Mouse (Mus musculus) CD4-positive, CD25-positive, alpha-beta regulatory T cell, adult 2 months (primary cell): Measurements from ENCODE around the gene Emg1.
"Not testable (repeated sequence)": the region's sequence is repeated elsewhere in the genome, so short reads cannot be mapped to it uniquely, and the experiment has no call there.

Source experiments
- DNase-seq: peaks from one replicate; pipeline ENCODE4 v3.0.0-alpha.2; 2012; ENCODE audit warnings: low read depth, low spot score

Gene Emg1

DNA sequence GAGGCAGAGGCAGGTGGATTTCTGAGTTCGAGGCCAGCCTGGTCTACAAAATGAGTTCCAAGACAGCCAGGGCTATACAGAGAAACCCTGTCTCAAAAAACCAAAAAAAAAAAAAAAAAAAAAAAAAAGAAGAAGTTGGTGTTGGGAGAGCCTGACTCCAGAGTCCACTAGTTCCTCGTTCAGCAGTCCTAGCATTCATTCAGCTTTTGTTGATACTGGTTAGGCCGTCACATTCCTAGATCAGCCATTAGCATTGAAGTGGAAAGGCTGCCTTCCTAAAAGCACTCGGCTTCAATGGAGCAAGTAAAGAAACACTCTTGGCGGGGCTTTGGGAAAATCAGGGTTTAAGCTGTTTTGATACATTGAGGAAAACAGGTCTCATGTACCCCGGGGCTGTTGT, 29.7 kb downstream of the Emg1 start:
- not testable (repeated sequence) for DNase-seq

DNA sequence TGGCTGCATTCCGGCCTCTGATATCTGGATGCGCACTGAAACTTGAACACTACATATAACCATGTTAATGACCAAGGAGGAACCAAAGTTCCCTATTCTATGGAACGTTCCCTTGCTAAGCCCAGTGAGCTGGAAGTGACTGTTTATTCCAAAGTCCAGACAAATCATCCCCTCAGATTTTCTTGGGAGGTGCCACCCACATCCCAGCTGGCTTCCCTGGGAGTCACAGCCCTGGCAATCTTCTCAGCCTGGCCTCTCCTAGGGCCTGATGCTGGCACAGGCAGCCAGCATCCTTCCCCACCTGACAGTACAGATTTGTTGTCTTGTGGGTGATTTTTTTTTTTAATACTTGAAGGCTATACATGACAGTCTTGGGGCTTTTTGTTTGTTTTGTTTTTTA, 32.5 kb downstream of the Emg1 start:
- no peak for DNase-seq

DNA sequence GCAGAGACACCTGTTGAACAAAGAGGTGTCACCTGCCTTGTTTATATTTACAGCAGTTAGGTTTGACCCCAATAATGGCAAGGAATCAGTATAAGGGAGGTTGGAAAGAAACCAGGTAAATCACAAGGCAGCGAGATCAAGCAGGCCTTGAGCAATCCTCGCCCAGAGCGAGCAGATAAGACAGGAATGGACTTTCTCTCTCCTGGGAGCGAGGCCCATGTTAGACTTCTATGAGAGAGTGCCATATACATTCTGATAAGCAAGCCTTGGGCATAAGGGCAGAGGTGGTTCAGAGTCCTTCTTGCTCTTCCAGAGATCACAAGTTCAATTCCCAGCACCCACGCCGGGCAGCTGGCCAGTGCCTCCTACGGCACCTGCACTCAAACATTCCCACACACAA, 33.2 kb downstream of the Emg1 start:
- no peak for DNase-seq

DNA sequence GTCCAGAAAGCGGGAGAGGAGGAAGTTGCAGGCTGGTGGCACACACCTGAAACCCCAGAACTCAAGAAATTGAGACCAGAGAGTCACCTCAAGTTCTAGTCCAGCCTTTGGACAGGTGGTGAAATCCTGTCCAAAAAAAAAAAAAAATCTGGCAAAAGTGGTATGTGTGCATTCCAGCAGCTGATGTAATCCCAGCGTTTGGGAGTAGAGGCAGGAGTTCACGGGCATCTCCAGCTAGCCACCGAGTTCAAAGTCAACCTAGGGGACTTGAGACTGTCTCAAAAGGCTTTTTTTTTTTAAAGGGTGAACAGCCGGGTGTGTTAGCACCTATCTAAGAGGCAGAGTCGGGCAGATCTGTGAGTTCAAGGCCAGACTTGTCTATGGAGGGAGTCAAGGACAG, 35.8 kb downstream of the Emg1 start:
- DNase-seq = no peak

DNA sequence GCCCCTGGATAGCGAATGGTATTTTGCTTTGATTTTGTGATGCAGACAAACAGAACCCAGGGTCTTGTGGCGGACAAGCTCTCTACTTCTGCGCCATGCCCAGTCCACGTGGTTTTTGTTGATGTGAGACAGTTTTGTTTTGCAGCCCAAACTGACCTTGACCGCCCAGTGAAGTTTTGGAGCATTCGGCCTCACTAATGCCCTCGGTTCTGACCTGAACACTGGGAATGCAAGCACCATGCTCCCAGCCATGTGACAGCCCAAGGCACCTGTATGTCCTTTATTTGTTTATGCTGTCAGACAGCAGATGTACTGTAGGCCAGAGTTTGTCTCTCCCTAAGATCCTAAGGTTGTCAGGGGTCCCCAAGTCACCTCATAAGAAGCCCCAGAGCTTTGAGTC, 37.4 kb downstream of the Emg1 start:
- DNase-seq = no peak

DNA sequence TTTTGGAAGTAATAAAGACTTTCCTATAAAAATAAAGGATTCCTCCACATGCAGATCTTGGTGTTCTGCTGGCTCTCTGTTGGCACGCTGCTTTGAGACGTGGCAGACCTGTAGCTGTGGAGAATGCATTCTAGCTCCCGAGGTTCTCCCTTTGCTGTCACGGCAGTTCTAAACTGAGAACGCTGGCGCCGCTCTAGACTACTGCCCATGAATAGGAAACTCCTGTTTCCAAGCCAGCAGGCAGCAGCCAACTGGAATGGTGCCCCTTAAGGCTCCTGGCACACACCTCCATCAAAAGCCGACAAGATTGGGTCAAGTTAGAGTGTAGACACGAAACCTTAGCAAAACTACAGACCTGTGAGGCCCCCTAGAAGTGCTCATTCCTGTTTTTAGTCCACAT, 38.4 kb downstream of the Emg1 start:
- DNase-seq = no peak

- DNase-seq = no peak
These were observed 39.9 kb downstream of the Emg1 start for GRCm38 (mm10) chr6:124672100-124672499.

DNA sequence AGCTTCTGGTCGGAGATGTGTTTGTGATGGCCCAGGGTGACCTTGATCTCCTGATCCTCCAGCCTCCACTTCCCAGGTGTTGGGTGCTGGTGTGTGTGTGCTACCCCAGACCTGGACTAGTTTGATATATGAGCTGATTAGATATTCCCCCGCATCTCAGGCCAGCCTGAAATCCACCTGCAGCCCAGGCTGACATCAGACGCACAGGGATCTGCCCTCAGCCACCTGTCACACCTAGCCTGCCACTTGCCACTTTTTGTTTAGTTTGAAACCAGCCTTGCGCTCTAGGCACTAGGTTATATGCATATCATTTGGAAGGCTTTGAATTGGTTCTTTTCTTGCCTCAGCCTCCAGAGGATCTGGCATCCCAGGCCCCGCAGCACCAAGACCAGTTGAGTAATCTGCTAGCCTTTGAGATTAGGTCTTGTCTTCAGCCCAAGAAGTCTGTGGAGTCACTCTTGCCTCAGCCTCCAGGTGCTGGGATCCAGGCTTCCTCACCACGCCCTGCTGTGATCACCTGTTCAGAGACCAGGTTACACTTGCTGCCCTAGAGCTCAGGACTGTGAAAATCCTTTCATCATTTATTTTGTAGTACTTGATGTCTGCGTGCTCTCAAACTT, 41.6 kb downstream of the Emg1 start:
- no peak for DNase-seq

DNA sequence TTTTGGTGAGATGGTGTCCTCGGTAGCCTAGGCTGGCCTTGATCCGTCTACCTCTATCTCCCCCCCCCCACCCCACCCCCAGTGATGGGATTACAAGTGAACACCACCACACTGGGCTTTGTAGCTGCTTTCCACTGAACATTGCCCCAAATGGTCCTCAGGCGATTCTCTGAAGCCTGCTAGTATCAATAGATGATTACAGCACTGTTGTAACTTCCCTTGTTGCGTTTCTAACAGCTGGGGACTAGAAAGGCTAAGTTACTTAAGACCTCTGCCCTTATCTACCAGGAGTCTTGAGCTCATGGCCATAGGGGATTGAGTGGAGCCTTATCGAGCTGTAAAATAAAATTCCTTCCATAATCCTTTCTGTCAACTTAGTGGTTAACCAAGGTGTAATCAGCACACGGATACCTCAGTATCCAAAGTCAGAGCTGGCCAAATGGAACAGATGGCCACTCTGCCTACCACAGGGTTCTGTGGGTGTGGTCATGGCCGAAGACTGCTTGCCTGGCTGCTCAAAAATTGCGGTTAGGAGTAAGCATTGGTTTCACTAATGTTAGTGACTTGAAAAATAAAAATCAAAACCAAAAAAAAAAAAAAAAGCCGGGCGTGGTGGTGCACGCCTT, 42.6 kb downstream of the Emg1 start:
- no peak for DNase-seq

- peak; percentile 11 for DNase-seq
These were observed 47.0 kb downstream of the Emg1 start for GRCm38 (mm10) chr6:124665011-124665410.

DNA sequence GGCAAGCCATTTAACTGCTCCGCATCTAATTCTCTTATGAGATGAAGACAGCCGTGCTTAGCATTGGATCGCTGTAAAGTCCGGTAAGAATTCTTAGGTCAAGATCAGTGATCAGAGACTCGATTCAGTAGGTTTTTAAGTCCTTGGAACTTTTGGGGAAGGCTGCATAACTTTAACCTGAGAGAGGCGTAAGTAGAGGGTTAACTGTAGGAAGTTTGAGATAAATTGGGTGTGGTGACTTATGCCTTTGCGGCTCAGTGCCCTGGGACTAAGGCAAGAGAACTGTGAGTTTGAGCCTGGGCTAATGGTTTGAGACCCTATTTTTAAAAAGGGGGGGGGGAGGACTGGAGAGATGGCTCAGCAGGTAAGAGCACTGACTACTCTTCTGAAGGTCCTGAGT, 47.7 kb downstream of the Emg1 start:
- DNase-seq = no peak

DNA sequence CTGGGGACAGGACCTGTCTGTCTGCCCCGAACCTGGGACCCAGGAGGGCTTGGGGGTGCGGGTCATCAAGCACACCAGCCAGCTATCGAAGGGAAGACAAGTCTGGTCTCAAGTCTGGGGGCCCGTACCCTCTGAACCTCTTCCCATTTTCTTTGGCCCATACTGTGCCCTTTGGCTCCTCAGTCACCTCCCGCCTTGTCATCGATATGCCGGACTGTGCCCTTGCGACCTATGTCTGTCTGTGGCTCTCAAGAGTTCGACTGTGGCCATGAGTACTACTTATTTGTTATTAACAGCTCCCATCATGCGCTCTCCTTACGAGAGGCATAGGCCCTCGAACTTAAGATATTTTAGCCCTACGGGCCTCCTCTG, 48.6 kb downstream of the Emg1 start:
- no peak for DNase-seq

GRCm38 (mm10) chr6:124662477-124663423, 49.2 kb downstream of the Emg1 start, which contains the start of gene Lpcat3:
Lpcat3 (plus strand) TSS chr6:124663027.
- DNase-seq = peak; percentile 99

- DNase-seq = no peak
These were observed 50.0 kb downstream of the Emg1 start for GRCm38 (mm10) chr6:124661995-124662394.

DNA sequence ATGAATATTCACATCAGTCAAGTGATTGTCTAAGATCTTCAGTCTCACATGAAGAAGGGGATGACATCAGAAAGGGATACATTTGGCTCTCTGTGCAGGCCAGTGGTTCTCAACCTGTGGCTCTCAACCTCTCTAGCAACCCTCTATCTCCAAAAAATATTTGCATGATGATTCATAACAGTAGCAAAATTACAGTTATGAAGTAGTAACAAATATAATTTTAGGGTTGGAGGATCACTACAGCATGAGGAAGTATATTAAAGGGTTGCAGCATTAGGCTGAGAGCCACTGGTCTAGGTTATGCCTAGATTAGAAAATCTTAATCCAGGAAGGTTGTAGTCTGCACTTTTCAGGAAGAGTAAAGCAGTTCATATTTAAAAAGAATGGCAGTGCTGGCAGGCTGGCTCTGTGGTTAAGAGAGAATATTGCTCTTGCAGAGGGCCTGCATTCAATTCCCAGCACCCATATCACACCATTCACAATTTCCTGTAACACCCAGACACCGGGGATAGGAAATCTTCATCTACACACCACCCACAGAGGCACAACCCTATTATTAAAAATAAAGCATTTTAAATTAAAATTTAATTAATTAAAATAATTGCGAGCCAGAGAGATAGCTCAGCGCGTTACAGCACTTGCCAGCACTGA, 50.7 kb downstream of the Emg1 start:
- no peak for DNase-seq

DNA sequence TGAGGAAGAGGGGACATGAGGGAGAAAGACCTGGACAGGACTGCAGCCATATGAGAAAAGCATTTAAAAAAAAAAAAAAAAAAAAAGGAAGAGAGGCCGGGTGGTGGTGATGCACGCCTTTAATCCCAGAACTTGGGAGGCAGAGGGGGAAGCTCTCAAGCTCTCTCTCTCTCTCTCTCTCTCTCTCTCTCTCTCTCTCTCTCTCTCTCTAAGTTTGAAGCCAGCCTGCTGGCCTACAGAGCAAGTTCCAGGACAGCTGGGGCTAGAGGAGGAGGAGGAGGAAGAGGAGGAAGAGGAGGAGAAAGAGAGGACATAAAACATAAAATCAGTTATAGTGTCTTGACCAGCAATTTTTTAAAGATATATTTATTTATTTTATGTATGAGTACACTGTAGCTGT, 53.9 kb downstream of the Emg1 start:
- no peak for DNase-seq

DNA sequence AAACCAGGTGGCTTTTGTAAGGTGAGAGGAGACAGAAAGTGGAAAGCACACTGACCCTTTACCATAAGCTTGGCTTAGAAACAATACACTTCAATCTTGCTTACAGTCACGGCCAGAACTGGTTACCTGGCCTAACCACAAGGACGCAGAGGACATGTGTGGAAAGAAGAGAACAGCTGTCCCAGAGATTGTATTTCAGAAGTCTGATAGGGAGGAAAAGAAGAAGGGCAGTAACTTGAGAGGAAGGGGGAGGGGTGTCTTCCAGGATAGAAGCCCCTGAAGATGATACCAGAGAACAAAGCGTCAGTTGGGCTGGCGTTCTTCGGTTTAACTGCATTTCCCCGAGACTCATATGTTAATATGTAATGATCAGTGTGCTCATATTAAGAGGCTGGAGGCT, 56.1 kb downstream of the Emg1 start:
- DNase-seq = no peak
